Mouse (Mus musculus): ENCODE measurements around the gene Coq7. TPM values are rescaled to one million over a fixed set of nuclear protein-coding genes. Genes with fewer than 3 reads are reported as not detected.

The Coq7 gene
- total RNA-seq (2023), result 14.3 to 17.8 TPM (median 16.4 TPM) in 4 replicates

GRCm38 (mm10) chr7:118533178-118533578 is at the start of gene Coq7:
TSS of gene Coq7 (minus strand) at chr7:118533356.

GRCm38 (mm10) chr7:118491431-118492147 is 41.6 kb downstream of the Coq7 start, which contains the start of gene Itpripl2:
TSS of gene Itpripl2 (minus strand) at chr7:118491975.

Other genes starting within 250 kb of the Coq7 start
- not detected in 4 replicates for gene Syt17, start 85.1 kb downstream of the Coq7 start, total RNA-seq (2023)
- gene Itpripl2, start 41.4 kb downstream of the Coq7 start, total RNA-seq (2023), result 0.33 to 0.63 TPM (median 0.41 TPM) in 4 replicates
- gene Tmc7, start 51.4 kb upstream of the Coq7 start, total RNA-seq (2023), result 0.15 to 1.1 TPM (median 0.70 TPM) in 4 replicates
- not detected in 4 replicates for gene Tmc5, start 63.9 kb upstream of the Coq7 start, total RNA-seq (2023)
- gene Gde1, start 172.4 kb upstream of the Coq7 start, total RNA-seq (2023), result 34.8 to 38.9 TPM (median 37.2 TPM) in 4 replicates
- 6.3 to 9.3 TPM (median 8.0 TPM) in 4 replicates for gene Ccp110, start 179.2 kb upstream of the Coq7 start, total RNA-seq (2023)
- gene Vps35l, start 206.9 kb upstream of the Coq7 start, total RNA-seq (2023), result 63.6 to 69.4 TPM (median 67.1 TPM) in 4 replicates